Mouse (Mus musculus) left cerebral cortex, postnatal 36 days (tissue): ENCODE measurements around the gene Pqlc3. TPM values are rescaled to one million over a fixed set of nuclear protein-coding genes. Genes with fewer than 3 reads are reported as not detected.

ENCODE experiments used
- DNase-seq, 2 experiments: peaks; one replicate each; pipeline ENCODE4 v3.0.0; 2021 to 2022; ENCODE audit warnings: low spot score in 2 of 2, mixed read lengths in 1 of 2
- intact Hi-C: fragments of 180-260 bp; cut with DNase I; formaldehyde crosslinking; loops from one replicate; pipeline ENCODE4 v1.15.1; 2025
- total RNA-seq, 2 experiments: library from RNA; stranded (reverse); gene quantifications; 2 replicates each; pipeline ENCODE4 v1.2.3; 2021

Gene Pqlc3
- total RNA-seq, 2 experiments from 2014 or later, result 0.84 to 1.4 TPM

- intact Hi-C loops, result loop anchor here (5.0 to 10.0 kb wide), 2 partner anchors 205 to 297 kb away; no protein-coding TSS in a partner anchor
- no peak for DNase-seq
Measured at GRCm38 (mm10) chr12:17012067-17012899, 12.1 kb upstream of the Pqlc3 start.

GRCm38 (mm10) chr12:17011100-17011870 is 11.1 kb upstream of the Pqlc3 start, which contains the start of gene 2410004P03Rik:
Gene 2410004P03Rik (minus strand): TSS chr12:17011727.
- intact Hi-C loops, result loop anchor here (5.0 to 10.0 kb wide), 2 partner anchors 204 to 296 kb away; no protein-coding TSS in a partner anchor
- peak; percentile 58 to 60 for DNase-seq

- intact Hi-C loops, result no loop called here
- no peak for DNase-seq
Measured at GRCm38 (mm10) chr12:17009466-17009865, 9.3 kb upstream of the Pqlc3 start.

GRCm38 (mm10) chr12:17001211-17001610 is 1.0 kb upstream of the Pqlc3 start:
- intact Hi-C loops, result no loop called here
- no peak for DNase-seq

- intact Hi-C loops, result no loop called here
- DNase-seq, result no peak
Measured at GRCm38 (mm10) chr12:17000628-17001027, 420 bp upstream of the Pqlc3 start.

GRCm38 (mm10) chr12:16999146-16999545 is 1.1 kb downstream of the Pqlc3 start:
- DNase-seq, result no peak
- intact Hi-C loops, result no loop called here

- intact Hi-C loops, result no loop called here
- DNase-seq, result peak in 1 of 2 experiments; percentile 32
Measured at GRCm38 (mm10) chr12:16996886-16997462, 3.2 kb downstream of the Pqlc3 start.

- intact Hi-C loops, result no loop called here
- DNase-seq, result no peak
Measured at GRCm38 (mm10) chr12:16996281-16996680, 3.9 kb downstream of the Pqlc3 start.

GRCm38 (mm10) chr12:16994291-16994690 is 5.9 kb downstream of the Pqlc3 start:
- DNase-seq, result no peak
- intact Hi-C loops, result no loop called here

GRCm38 (mm10) chr12:16992355-16992754 is 7.9 kb downstream of the Pqlc3 start:
- intact Hi-C loops, result no loop called here
- no peak for DNase-seq

- intact Hi-C loops, result no loop called here
- no peak for DNase-seq
Measured at GRCm38 (mm10) chr12:16991376-16991775, 8.8 kb downstream of the Pqlc3 start.

GRCm38 (mm10) chr12:16985778-16986177 is 14.4 kb downstream of the Pqlc3 start:
- DNase-seq, result no peak
- intact Hi-C loops, result no loop called here

- no peak for DNase-seq
- intact Hi-C loops, result no loop called here
Measured at GRCm38 (mm10) chr12:16977120-16977519, 23.1 kb downstream of the Pqlc3 start.

- intact Hi-C loops, result no loop called here
- DNase-seq, result no peak
Measured at GRCm38 (mm10) chr12:16966811-16967210, 33.4 kb downstream of the Pqlc3 start.

GRCm38 (mm10) chr12:16963354-16963753 is 36.9 kb downstream of the Pqlc3 start:
- no peak for DNase-seq
- intact Hi-C loops, result no loop called here

- intact Hi-C loops, result no loop called here
- DNase-seq, result no peak
Measured at GRCm38 (mm10) chr12:16958851-16959250, 41.4 kb downstream of the Pqlc3 start.

GRCm38 (mm10) chr12:16948239-16948638 is 52.0 kb downstream of the Pqlc3 start:
- no peak for DNase-seq
- intact Hi-C loops, result loop anchor here (10.0 kb wide), 1 partner anchor 123 kb away; no protein-coding TSS in a partner anchor

GRCm38 (mm10) chr12:16941976-16942375 is 58.2 kb downstream of the Pqlc3 start:
- intact Hi-C loops, result loop anchor here (10.0 kb wide), 1 partner anchor 117 kb away; no protein-coding TSS in a partner anchor
- no peak for DNase-seq
